Mouse (Mus musculus) megakaryocyte, embryonic 14.5 days (primary cell): Measurements from ENCODE around the gene Rassf3.

Experiments used
- FLI1 ChIP-seq: IDR thresholded peaks from 2 replicates; pipeline ENCODE4 v1.6.1; 2012; ENCODE audit warnings: low read length, inconsistent platforms, mixed read lengths
- GATA1 ChIP-seq: IDR thresholded peaks from 3 replicates; pipeline ENCODE4 v1.6.1; 2012; ENCODE audit warnings: mixed read lengths, low read length, inconsistent platforms, borderline replicate concordance

DNA sequence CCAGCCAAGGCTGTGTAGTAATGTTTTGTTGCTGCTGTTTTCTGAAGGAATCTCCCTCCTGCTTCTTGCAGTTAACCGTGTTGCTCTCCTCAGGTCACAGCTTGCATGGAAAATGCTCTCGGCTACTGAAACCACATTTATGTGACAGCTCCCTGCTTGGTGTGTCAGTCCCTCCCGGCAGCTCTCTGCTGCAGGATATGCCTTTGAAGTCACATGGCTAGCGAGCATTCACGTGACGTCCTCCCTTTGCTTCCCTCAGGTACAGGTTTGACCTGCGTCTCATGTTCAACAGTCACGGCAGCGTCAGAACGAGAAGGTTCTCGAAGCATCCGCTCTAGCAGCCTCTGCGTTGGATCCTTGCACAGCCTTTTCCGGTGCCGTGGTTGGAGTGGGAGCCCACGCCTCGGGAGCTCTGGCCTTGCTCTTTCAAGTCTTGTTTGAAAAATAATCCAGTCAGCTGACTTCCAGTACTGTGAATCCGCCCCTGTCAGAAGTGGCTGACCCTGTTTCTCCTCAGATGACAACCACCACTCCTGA lies 81.3 kb downstream of the Rassf3 start:
- TF ChIP-seq FLI1 (no peak), GATA1 (no peak)
